Mouse (Mus musculus) thymus, adult 2 months (tissue): ENCODE results near the gene Tmem211.

Experiments used
- CTCF ChIP-seq: fragments of 200-500 bp; IDR thresholded peaks from 2 replicates; pipeline ENCODE4 v1.5.1; 2012; ENCODE audit warnings: mild to moderate bottlenecking, control low read depth, low read length, moderate library complexity, borderline replicate concordance; ENCODE audit not compliant: control insufficient read depth, poor library complexity, insufficient read depth; ENCODE audit errors: extremely low read depth
- POLR2A ChIP-seq: fragments of 200-500 bp; IDR thresholded peaks from 2 replicates; pipeline ENCODE4 v1.6.1; 2012; ENCODE audit warnings: mild to moderate bottlenecking, low read length, control low read depth, moderate library complexity; ENCODE audit not compliant: control insufficient read depth, poor library complexity, insufficient read depth; ENCODE audit errors: extremely low read depth

GRCm38 (mm10) chr5:113191901-113192300 is 34.8 kb upstream of the Tmem211 start:
- TF ChIP-seq POLR2A (no peak), CTCF (no peak)
